Mouse (Mus musculus) CH12.LX (cell line): ENCODE measurements around the gene Tbr1. TPM values are rescaled to one million over a fixed set of nuclear protein-coding genes. Genes with fewer than 3 reads are reported as not detected.

ENCODE experiments used
- DNase-seq: peaks from one replicate; pipeline ENCODE4 v3.0.0-alpha.2; 2013; ENCODE audit errors: extremely low read depth
- H3K27ac ChIP-seq: 2 replicates; pipeline ENCODE4 v1.5.1; 2012; ENCODE audit warnings: low read depth, mild to moderate bottlenecking, control low read depth, moderate library complexity; ENCODE audit not compliant: insufficient read depth
- H3K27me3 ChIP-seq: replicated peaks from 2 replicates; pipeline ENCODE3; 2012; ENCODE audit warnings: inconsistent platforms
- H3K36me3 ChIP-seq, 2 experiments: replicated peaks in 1 of 2; 2 replicates each; pipeline versions ENCODE3 to v1.6.1; 2012; ENCODE audit warnings: inconsistent platforms in 1 of 2, low read length in 1 of 2, mild to moderate bottlenecking in 1 of 2, mixed read lengths in 1 of 2, moderate library complexity in 1 of 2; ENCODE audit not compliant: control insufficient read depth in 1 of 2, insufficient read depth in 1 of 2
- H3K4me1 ChIP-seq, 2 experiments: 2 replicates each; pipeline ENCODE4 v1.6.1; 2012; ENCODE audit warnings: inconsistent platforms in 1 of 2, moderate library complexity in 1 of 2; ENCODE audit not compliant: insufficient read depth in 2 of 2, control insufficient read depth in 1 of 2
- H3K4me2 ChIP-seq: 2 replicates; pipeline ENCODE4 v1.6.1; 2012; ENCODE audit warnings: low read depth, mild to moderate bottlenecking, control low read depth; ENCODE audit not compliant: poor library complexity, insufficient read depth, severe bottlenecking
- H3K4me3 ChIP-seq, 3 experiments: fragments of 150-350 bp in 1 of 3; sonication (generic) in 1 of 3; replicated peaks in 1 of 3; 2 replicates each; pipeline versions ENCODE3 to v1.5.1; 2011 to 2012; ENCODE audit warnings: low read depth in 2 of 3, low read length in 2 of 3, mild to moderate bottlenecking in 2 of 3, moderate library complexity in 2 of 3, control low read depth in 1 of 3, improper control_type of control experiment in 1 of 3, inconsistent platforms in 1 of 3, mixed read lengths in 1 of 3; ENCODE audit not compliant: poor library complexity in 1 of 3
- H3K79me2 ChIP-seq: replicated peaks from 2 replicates; pipeline ENCODE4 v1.6.1; 2012; ENCODE audit warnings: mild to moderate bottlenecking, moderate library complexity; ENCODE audit not compliant: control insufficient read depth, poor library complexity, insufficient read depth, severe bottlenecking; ENCODE audit errors: extremely low read depth
- H3K9ac ChIP-seq: 2 replicates; pipeline ENCODE4 v1.6.1; 2012; ENCODE audit warnings: low read depth, mild to moderate bottlenecking, control low read depth, moderate library complexity; ENCODE audit not compliant: insufficient read depth
- H3K9me3 ChIP-seq: replicated peaks from 2 replicates; pipeline ENCODE3; 2012; ENCODE audit warnings: low read length, inconsistent platforms, mixed read lengths
- CHD1 ChIP-seq: IDR thresholded peaks from 2 replicates; pipeline ENCODE4 v1.6.1; 2012; ENCODE audit warnings: low read depth, low read length, improper control_type of control experiment, inconsistent platforms
- CHD2 ChIP-seq: IDR thresholded peaks from 2 replicates; pipeline ENCODE4 v1.6.1; 2011; ENCODE audit warnings: low read length, improper control_type of control experiment
- CTCF ChIP-seq, 2 experiments: IDR thresholded peaks in 1 of 2; conservative IDR thresholded peaks in 1 of 2; 2 replicates each; pipeline ENCODE4 v1.5.1; 2011 to 2012; ENCODE audit warnings: low read depth in 2 of 2, low read length in 2 of 2, improper control_type of control experiment in 1 of 2, inconsistent platforms in 1 of 2, mild to moderate bottlenecking in 1 of 2, moderate library complexity in 1 of 2
- E2F4 ChIP-seq: IDR thresholded peaks from 2 replicates; pipeline ENCODE4 v1.6.1; 2011; ENCODE audit warnings: low read depth, low read length, improper control_type of control experiment; ENCODE audit not compliant: insufficient replicate concordance
- ELF1 ChIP-seq: IDR thresholded peaks from 2 replicates; pipeline ENCODE4 v1.6.1; 2014; ENCODE audit warnings: low read depth, mild to moderate bottlenecking, inconsistent platforms, low read length, improper control_type of control experiment
- EP300 ChIP-seq: IDR thresholded peaks from 2 replicates; pipeline ENCODE4 v1.6.1; 2011; ENCODE audit warnings: low read length, improper control_type of control experiment
- ETS1 ChIP-seq: conservative IDR thresholded peaks from 2 replicates; pipeline ENCODE4 v1.6.1; 2012; ENCODE audit warnings: low read depth, mild to moderate bottlenecking, inconsistent platforms, low read length, improper control_type of control experiment, moderate library complexity
- HCFC1 ChIP-seq: IDR thresholded peaks from 2 replicates; pipeline ENCODE4 v1.6.1; 2012; ENCODE audit warnings: low read depth, mild to moderate bottlenecking, inconsistent platforms, low read length, improper control_type of control experiment
- JUN ChIP-seq: IDR thresholded peaks from 2 replicates; pipeline ENCODE4 v1.6.1; 2011; ENCODE audit warnings: low read depth, mild to moderate bottlenecking, low read length, improper control_type of control experiment, moderate library complexity; ENCODE audit not compliant: insufficient read depth
- KAT2A ChIP-seq: IDR thresholded peaks from 2 replicates; pipeline ENCODE4 v1.6.1; 2012; ENCODE audit warnings: low read length, improper control_type of control experiment, inconsistent platforms; ENCODE audit not compliant: insufficient replicate concordance
- MAX ChIP-seq: IDR thresholded peaks from 2 replicates; pipeline ENCODE4 v1.6.1; 2011; ENCODE audit warnings: low read length, improper control_type of control experiment
- MAZ ChIP-seq: IDR thresholded peaks from 2 replicates; pipeline ENCODE4 v1.6.1; 2012; ENCODE audit warnings: low read depth, mild to moderate bottlenecking, inconsistent platforms, low read length, improper control_type of control experiment, moderate library complexity
- NELFE ChIP-seq: IDR thresholded peaks from 2 replicates; pipeline ENCODE4 v1.6.1; 2011; ENCODE audit warnings: low read depth, low read length, improper control_type of control experiment
- NRF1 ChIP-seq: IDR thresholded peaks from 2 replicates; pipeline ENCODE4 v1.6.1; 2014; ENCODE audit warnings: low read depth, mild to moderate bottlenecking, inconsistent platforms, low read length, improper control_type of control experiment, moderate library complexity
- POLR2A ChIP-seq: IDR thresholded peaks from 2 replicates; pipeline ENCODE4 v1.6.1; 2011; ENCODE audit warnings: low read depth, mild to moderate bottlenecking, improper control_type of control experiment, low read length
- RAD21 ChIP-seq: IDR thresholded peaks from 2 replicates; pipeline ENCODE4 v1.6.1; 2011; ENCODE audit warnings: low read depth, mild to moderate bottlenecking, low read length, improper control_type of control experiment, moderate library complexity
- RCOR1 ChIP-seq: conservative IDR thresholded peaks from 2 replicates; pipeline ENCODE4 v1.6.1; 2012; ENCODE audit warnings: low read depth, mild to moderate bottlenecking, inconsistent platforms, low read length, improper control_type of control experiment
- SIN3A ChIP-seq: IDR thresholded peaks from 2 replicates; pipeline ENCODE4 v1.6.1; 2012; ENCODE audit warnings: low read length, improper control_type of control experiment, inconsistent platforms
- SMC3 ChIP-seq: IDR thresholded peaks from 2 replicates; pipeline ENCODE4 v1.6.1; 2011; ENCODE audit warnings: low read depth, low read length, improper control_type of control experiment
- TCF12 ChIP-seq: IDR thresholded peaks from 2 replicates; pipeline ENCODE4 v1.6.1; 2014; ENCODE audit warnings: low read depth, mild to moderate bottlenecking, inconsistent platforms, low read length, improper control_type of control experiment
- USF1 ChIP-seq: IDR thresholded peaks from 2 replicates; pipeline ENCODE4 v1.6.1; 2014; ENCODE audit warnings: low read depth, mild to moderate bottlenecking, inconsistent platforms, low read length, improper control_type of control experiment
- USF2 ChIP-seq: conservative IDR thresholded peaks from 2 replicates; pipeline ENCODE4 v1.6.1; 2011; ENCODE audit warnings: low read depth, low read length, improper control_type of control experiment
- ZC3H11A ChIP-seq: IDR thresholded peaks from 2 replicates; pipeline ENCODE4 v1.6.1; 2012; ENCODE audit warnings: low read depth, mild to moderate bottlenecking, inconsistent platforms, low read length, improper control_type of control experiment
- ZKSCAN1 ChIP-seq: IDR thresholded peaks from 2 replicates; pipeline ENCODE4 v1.6.1; 2012; ENCODE audit warnings: low read depth, inconsistent platforms, low read length, improper control_type of control experiment, borderline replicate concordance
- ZMIZ1 ChIP-seq: IDR thresholded peaks from 2 replicates; pipeline ENCODE4 v1.6.1; 2012; ENCODE audit warnings: low read depth, mild to moderate bottlenecking, inconsistent platforms, low read length, improper control_type of control experiment
- dilution Hi-C: fragments of 300-500 bp; cut with MboI; formaldehyde crosslinking; loops from 2 replicates; pipeline ENCODE4 v1.14.3; 2020; ENCODE audit warnings: low sequenced_read_pairs; ENCODE audit not compliant: extremely low pct_unique_long_range_greater_than_20kb, extremely low pct_ligation_motif_present
- in situ Hi-C: fragments of 300-500 bp; cut with MboI; formaldehyde crosslinking; loops from 3 replicates; pipeline ENCODE4 v1.14.3; 2019; ENCODE audit warnings: low sequenced_read_pairs, low pct_ligation_motif_present, low pct_unique_long_range_greater_than_20kb, mixed read lengths
- polyA plus RNA-seq: library from polyadenylated mRNA; unstranded; fragments of >175 nt; gene quantifications from 2 replicates; pipeline ENCODE4 v1.2.1, GENCODE M21; 2012; ENCODE audit warnings: low read depth; ENCODE audit not compliant: insufficient read length
- total RNA-seq, 2 experiments: library from RNA; depleted of rRNA; stranded (reverse); fragments of 300-350 nt in 1 of 2; fragments of >200 nt in 1 of 2; gene quantifications; 2 replicates each; pipeline ENCODE4 v1.2.3; 2012 to 2014

The Tbr1 gene
- total and polyA plus RNA-seq, 3 experiments: 0.05 to 0.34 (median 0.10) TPM

DNA sequence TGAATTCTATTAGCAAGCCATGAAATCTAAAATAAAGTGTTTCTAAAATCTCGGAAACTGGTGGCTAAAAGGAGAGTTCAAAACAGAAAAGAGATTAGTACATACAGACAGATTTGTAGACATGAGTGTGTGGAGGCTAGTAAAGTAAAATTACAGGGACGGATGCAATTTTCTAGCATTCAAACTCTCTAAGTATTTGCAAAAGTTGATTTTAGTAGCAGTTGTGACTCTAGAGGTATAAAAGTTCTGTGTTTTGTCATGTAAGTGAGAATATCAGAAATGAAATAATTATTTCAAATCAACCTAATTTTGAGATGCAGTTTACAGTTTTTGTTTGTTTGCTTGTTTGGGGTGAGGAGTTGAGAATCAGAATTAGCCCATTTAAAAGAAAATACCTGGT, 5.1 kb downstream of the Tbr1 start:
- Histone ChIP-seq H3K4me1 (peaks cover 0 to 8% of the 10 kb centered on the region in 2 experiments; a peak in 2 of 4 replicates), H3K27me3 (no peaks in the 10 kb centered on the region), H3K4me2 (no peak overlapping the region), H3K9ac (peak overlapping the region; percentile 34; the same call in 1 of the 2 replicates), H3K9me3 (peaks cover 25% of the 10 kb centered on the region), H3K79me2 (no peaks in the 10 kb centered on the region), H3K4me3 (peak overlapping the region in 1 of 3 experiments; percentile 22), H3K27ac (no peak overlapping the region), H3K36me3 (peaks cover 12% of the 10 kb centered on the region in 2 experiments)
- dilution Hi-C loops: no loop called here
- DNase-seq: no peak
- in situ Hi-C loops: no loop called here
- TF ChIP-seq CHD2 (no peak), NRF1 (no peak), E2F4 (no peak), CTCF (conservative IDR thresholded peaks at IDR 0.05 in 1 of 2, IDR thresholded peaks at IDR 0.05 in 1 of 2; ENCODE audit: low read depth in 2 of 2, low read length in 2 of 2) (no peak), ELF1 (no peak), ETS1 (no peak), NELFE (no peak), USF1 (no peak), SMC3 (no peak)

DNA sequence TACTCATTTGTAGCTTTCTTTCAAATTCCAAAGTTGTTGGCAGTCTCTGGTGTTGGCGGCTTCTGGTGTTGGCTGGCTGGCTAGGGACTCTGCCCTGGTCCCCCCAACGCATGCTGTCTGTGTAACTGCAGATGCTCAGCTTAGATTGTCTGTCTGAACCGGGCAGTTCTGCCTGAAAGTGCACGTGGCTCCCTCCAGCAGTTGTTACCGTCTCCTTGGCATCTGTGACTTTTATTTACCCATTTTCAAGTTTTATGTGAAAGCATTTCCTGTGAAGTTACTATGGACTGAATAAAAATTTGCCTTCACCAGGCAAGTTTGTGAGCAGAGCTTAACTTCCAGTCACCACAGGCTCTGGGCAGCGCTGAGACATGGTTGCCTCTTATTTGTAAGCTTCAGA, 6.0 kb downstream of the Tbr1 start:
- dilution Hi-C loops: no loop called here
- 0 out of 2 replicates have a peak overlapping the region, but pooled peaks have one; percentile 29 for H3K4me2 ChIP-seq

DNA sequence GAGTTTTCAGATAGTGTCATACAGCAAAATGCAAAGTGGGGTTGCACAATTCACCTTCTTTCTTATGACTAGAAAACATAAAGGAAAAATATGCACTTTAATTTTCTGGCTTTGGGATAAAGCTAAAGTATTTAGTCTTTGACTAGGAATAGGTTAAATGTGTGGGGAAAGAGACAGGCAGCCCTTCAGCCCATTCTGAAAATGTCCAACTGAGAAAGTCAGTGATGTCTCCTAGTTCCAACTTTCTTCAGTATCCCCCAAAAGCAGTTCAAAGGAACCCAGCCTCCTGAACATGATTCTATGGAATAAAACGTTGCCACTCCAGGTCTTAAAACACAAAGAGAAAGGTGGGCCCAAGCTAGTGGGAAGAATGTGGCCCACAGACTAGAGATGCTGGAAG, 6.7 kb downstream of the Tbr1 start:
- DNase-seq: no peak
- peaks cover 9 to 12% of the 10 kb centered on the region in 2 experiments for H3K36me3 ChIP-seq
- no peak for TF ChIP-seq ZKSCAN1
- no peak for TF ChIP-seq JUN
- no peak for TF ChIP-seq ZMIZ1
- no peak for TF ChIP-seq ETS1
- no peak for TF ChIP-seq POLR2A
- TF ChIP-seq USF2: no peak
- no peak for TF ChIP-seq RAD21
- TF ChIP-seq HCFC1: no peak
- TF ChIP-seq MAZ: no peak
- no peak for TF ChIP-seq KAT2A
- no peak for TF ChIP-seq TCF12
- no peak for TF ChIP-seq CHD1
- no peak for TF ChIP-seq ZC3H11A
- no peak for TF ChIP-seq NELFE
- no peak for TF ChIP-seq RCOR1
- no peak for TF ChIP-seq CTCF (conservative IDR thresholded peaks at IDR 0.05 in 1 of 2, IDR thresholded peaks at IDR 0.05 in 1 of 2; ENCODE audit: low read depth in 2 of 2, low read length in 2 of 2)
- no peak for TF ChIP-seq SIN3A
- TF ChIP-seq EP300: no peak
- TF ChIP-seq E2F4: no peak
- in situ Hi-C loops (no loop called here), dilution Hi-C loops (no loop called here)
- no peaks in the 10 kb centered on the region for H3K27me3 ChIP-seq
- peaks cover 25% of the 10 kb centered on the region for H3K9me3 ChIP-seq
- no peak overlapping the region for H3K4me2 ChIP-seq
- no peak overlapping the region for H3K4me3 ChIP-seq
- H3K79me2 ChIP-seq: no peaks in the 10 kb centered on the region
- no peak overlapping the region for H3K9ac ChIP-seq
- H3K4me1 ChIP-seq: peaks cover 0 to 8% of the 10 kb centered on the region in 2 experiments; a peak in 2 of 4 replicates
- no peak overlapping the region for H3K27ac ChIP-seq

More for the DNA sequence above, 6.0 kb downstream of the Tbr1 start:
- in situ Hi-C loops: no loop called here
- Histone ChIP-seq H3K4me1 (peaks cover 0 to 8% of the 10 kb centered on the region in 2 experiments; a peak in 2 of 4 replicates), H3K27ac (no peak overlapping the region), H3K79me2 (no peaks in the 10 kb centered on the region), H3K36me3 (peaks cover 9 to 12% of the 10 kb centered on the region in 2 experiments), H3K9me3 (peaks cover 25% of the 10 kb centered on the region)
- no peak for DNase-seq
- TF ChIP-seq SIN3A (no peak), RAD21 (no peak), MAX (0 out of 2 replicates have a peak, but pooled peaks have one; percentile 41)
- TF ChIP-seq, all 38 proteins: peak for 1
- H3K4me3 ChIP-seq: no peak overlapping the region
- no peaks in the 10 kb centered on the region for H3K27me3 ChIP-seq
- no peak overlapping the region for H3K9ac ChIP-seq
